Mouse (Mus musculus) myocyte (in vitro differentiated cells): Measurements from ENCODE around the gene Pdcd5. TPM values are rescaled to one million over a fixed set of nuclear protein-coding genes. Genes with fewer than 3 reads are reported as not detected.

Source experiments
- H3K27me3 ChIP-seq: one replicate; pipeline ENCODE4 v1.6.1; 2011; ENCODE audit not compliant: control insufficient read depth, insufficient read depth, insufficient read length
- H3K36me3 ChIP-seq: one replicate; pipeline ENCODE4 v1.6.1; 2011; ENCODE audit not compliant: control insufficient read depth, insufficient read depth
- H3K4me2 ChIP-seq: one replicate; pipeline ENCODE4 v1.6.1; 2011; ENCODE audit warnings: low read depth, control low read depth
- H3K4me3 ChIP-seq: one replicate; pipeline ENCODE4 v1.5.1; 2011; ENCODE audit warnings: mild to moderate bottlenecking, control low read depth, moderate library complexity
- H3K79me2 ChIP-seq: one replicate; pipeline ENCODE4 v1.6.1; 2011; ENCODE audit not compliant: control insufficient read depth, insufficient read depth
- H3ac ChIP-seq: one replicate; pipeline ENCODE4 v1.6.1; 2011; ENCODE audit not compliant: control insufficient read depth, insufficient read length
- CEBPB ChIP-seq: IDR thresholded peaks from 2 replicates; pipeline ENCODE4 v1.6.1; 2011; ENCODE audit warnings: mild to moderate bottlenecking, moderate library complexity; ENCODE audit not compliant: poor library complexity, insufficient read depth, severe bottlenecking
- E2F4 ChIP-seq: IDR thresholded peaks from one replicate; pipeline ENCODE4 v1.6.1; 2011; ENCODE audit warnings: mild to moderate bottlenecking, control low read depth, moderate library complexity; ENCODE audit not compliant: insufficient read depth
- MAX ChIP-seq: IDR thresholded peaks from one replicate; pipeline ENCODE4 v1.6.1; 2011; ENCODE audit warnings: low read depth, mild to moderate bottlenecking, control low read depth
- MYOD1 ChIP-seq, 3 experiments: IDR thresholded peaks; one replicate each; pipeline ENCODE4 v1.6.1; 2011; ENCODE audit warnings: control low read depth in 2 of 3, low read depth in 2 of 3, mild to moderate bottlenecking in 2 of 3, moderate library complexity in 1 of 3; ENCODE audit not compliant: insufficient read length in 2 of 3, control insufficient read depth in 1 of 3
- MYOG ChIP-seq, 3 experiments: IDR thresholded peaks; one replicate each; pipeline ENCODE4 v1.6.1; 2011; ENCODE audit warnings: control low read depth in 2 of 3, low read depth in 2 of 3, mild to moderate bottlenecking in 2 of 3; ENCODE audit not compliant: insufficient read length in 2 of 3, control insufficient read depth in 1 of 3, insufficient read depth in 1 of 3
- POLR2A ChIP-seq: IDR thresholded peaks from one replicate; pipeline ENCODE4 v1.6.1; 2011; ENCODE audit warnings: low read depth, mild to moderate bottlenecking, control low read depth, moderate library complexity; ENCODE audit not compliant: insufficient read length
- POLR2AphosphoS2 ChIP-seq: IDR thresholded peaks from one replicate; pipeline ENCODE4 v1.6.1; 2011; ENCODE audit warnings: low read depth, control low read depth; ENCODE audit not compliant: insufficient read length
- REST ChIP-seq: IDR thresholded peaks from one replicate; pipeline ENCODE4 v1.6.1; 2011; ENCODE audit warnings: mild to moderate bottlenecking, control low read depth, moderate library complexity; ENCODE audit not compliant: insufficient read depth, insufficient read length
- SRF ChIP-seq: IDR thresholded peaks from one replicate; pipeline ENCODE4 v1.6.1; 2011; ENCODE audit warnings: low read depth; ENCODE audit not compliant: control insufficient read depth, insufficient read length
- TCF12 ChIP-seq: IDR thresholded peaks from one replicate; pipeline ENCODE4 v1.6.1; 2011; ENCODE audit warnings: mild to moderate bottlenecking, control low read depth; ENCODE audit not compliant: poor library complexity, insufficient read depth, severe bottlenecking
- TCF3 ChIP-seq: IDR thresholded peaks from one replicate; pipeline ENCODE4 v1.6.1; 2011; ENCODE audit warnings: low read depth, control low read depth; ENCODE audit not compliant: insufficient read length
- USF1 ChIP-seq: IDR thresholded peaks from one replicate; pipeline ENCODE4 v1.6.1; 2011; ENCODE audit warnings: low read depth, mild to moderate bottlenecking, control low read depth, moderate library complexity
- polyA plus RNA-seq: library from polyadenylated mRNA; unstranded; fragments of >200 nt; fragmentation: generic; extraction: Trizol; gene quantifications from one replicate; pipeline ENCODE4 v1.2.1, GENCODE M21; 2012; ENCODE audit warnings: missing spikeins

Pdcd5 gene
- polyA plus RNA-seq, 1 experiment = 160 TPM

- Histone ChIP-seq H3K4me3 (peak overlapping the region; percentile 58), H3K36me3 (peaks cover 20% of the 10 kb centered on the region), H3K27me3 (no peaks in the 10 kb centered on the region), H3ac (peak overlapping the region; percentile 55), H3K79me2 (peaks cover 12% of the 10 kb centered on the region), H3K4me2 (peak overlapping the region; percentile 84)
- no peak for TF ChIP-seq TCF3
These were observed 822 bp downstream of the Pdcd5 start for GRCm38 (mm10) chr7:35646317-35647081.

DNA sequence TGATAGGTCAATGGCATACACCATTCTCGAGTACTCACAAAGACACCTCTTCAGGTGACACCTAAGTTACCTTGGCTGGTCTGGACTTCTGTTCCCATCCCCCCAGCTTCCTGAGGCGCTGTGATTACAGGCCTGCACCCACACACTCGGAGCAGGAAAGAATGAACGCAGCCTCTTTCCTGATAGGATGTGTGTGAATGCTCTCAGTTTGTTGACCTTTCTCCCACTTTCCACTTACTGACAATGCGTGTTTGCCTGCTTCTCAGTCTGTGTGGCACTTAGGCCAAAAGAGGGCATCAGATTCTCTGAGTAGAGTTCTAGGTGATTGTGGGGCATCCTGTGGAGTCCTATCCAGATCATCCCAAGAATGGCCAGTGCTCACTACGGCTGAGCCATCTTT, 7.2 kb downstream of the Pdcd5 start:
- peaks cover 20% of the 10 kb centered on the region for H3K36me3 ChIP-seq
- no peak overlapping the region for H3K4me2 ChIP-seq
- no peak overlapping the region for H3K4me3 ChIP-seq
- no peak overlapping the region for H3ac ChIP-seq
- no peak for TF ChIP-seq USF1
- no peak for TF ChIP-seq TCF12
- no peak for TF ChIP-seq MYOG (IDR thresholded peaks at IDR 0.05; ENCODE audit: control insufficient read depth in 1 of 3, insufficient read depth in 1 of 3, insufficient read length in 2 of 3, low read depth in 2 of 3)
- TF ChIP-seq MAX = no peak
- TF ChIP-seq TCF3 = no peak
- TF ChIP-seq E2F4 = no peak
- TF ChIP-seq CEBPB = no peak
- TF ChIP-seq POLR2AphosphoS2 = no peak
- no peak for TF ChIP-seq REST
- TF ChIP-seq MYOD1 (IDR thresholded peaks at IDR 0.05; ENCODE audit: control insufficient read depth in 1 of 3, insufficient read length in 2 of 3, low read depth in 2 of 3) = no peak
- TF ChIP-seq POLR2A = no peak
- TF ChIP-seq SRF = no peak
- H3K79me2 ChIP-seq = no peaks in the 10 kb centered on the region
- H3K27me3 ChIP-seq = no peaks in the 10 kb centered on the region

- no peak overlapping the region for H3K4me3 ChIP-seq
- H3K27me3 ChIP-seq = no peaks in the 10 kb centered on the region
- H3K4me2 ChIP-seq = no peak overlapping the region
- no peak overlapping the region for H3ac ChIP-seq
- H3K36me3 ChIP-seq = no peaks in the 10 kb centered on the region
- TF ChIP-seq POLR2A (no peak), CEBPB (no peak), TCF3 (no peak), POLR2AphosphoS2 (no peak), E2F4 (no peak)
- no peaks in the 10 kb centered on the region for H3K79me2 ChIP-seq
These were observed 10.4 kb downstream of the Pdcd5 start for GRCm38 (mm10) chr7:35636874-35637273.

- Histone ChIP-seq H3K79me2 (no peaks in the 10 kb centered on the region), H3ac (no peak overlapping the region), H3K36me3 (no peaks in the 10 kb centered on the region), H3K4me3 (no peak overlapping the region), H3K4me2 (no peak overlapping the region), H3K27me3 (no peaks in the 10 kb centered on the region)
- TF ChIP-seq REST (no peak), MAX (no peak), MYOG (IDR thresholded peaks at IDR 0.05; ENCODE audit: control insufficient read depth in 1 of 3, insufficient read depth in 1 of 3, insufficient read length in 2 of 3, low read depth in 2 of 3) (no peak), TCF12 (no peak), POLR2AphosphoS2 (no peak), CEBPB (no peak), TCF3 (no peak), MYOD1 (IDR thresholded peaks at IDR 0.05; ENCODE audit: control insufficient read depth in 1 of 3, insufficient read length in 2 of 3, low read depth in 2 of 3) (no peak), USF1 (no peak), POLR2A (no peak), SRF (no peak), E2F4 (no peak)
These were observed 11.1 kb downstream of the Pdcd5 start for GRCm38 (mm10) chr7:35636229-35636628.

DNA sequence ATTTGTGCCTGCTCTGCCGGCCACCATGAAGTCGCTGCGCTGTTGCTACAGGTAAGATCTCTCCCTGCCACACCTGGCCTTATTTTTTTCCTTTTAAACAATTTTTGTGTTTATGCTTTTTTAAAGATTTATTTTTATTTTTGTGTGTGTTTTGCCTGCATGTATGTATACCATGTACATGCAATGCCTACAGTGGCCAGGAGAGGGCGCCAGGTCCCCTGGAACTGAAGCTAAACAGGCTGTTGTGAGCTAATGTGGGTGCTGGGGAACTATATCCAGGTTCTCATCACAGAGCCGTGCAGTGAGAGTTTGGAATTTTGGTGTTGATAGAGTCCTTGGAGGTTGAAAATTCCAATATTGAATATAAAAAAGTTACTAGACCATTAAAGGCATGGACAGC, 18.8 kb downstream of the Pdcd5 start:
- Histone ChIP-seq H3K36me3 (peaks cover 3% of the 10 kb centered on the region), H3K27me3 (no peaks in the 10 kb centered on the region), H3K4me2 (no peak overlapping the region), H3ac (no peak overlapping the region), H3K4me3 (no peak overlapping the region), H3K79me2 (no peaks in the 10 kb centered on the region)
- TF ChIP-seq E2F4 (no peak), MAX (no peak), MYOG (IDR thresholded peaks at IDR 0.05; ENCODE audit: control insufficient read depth in 1 of 3, insufficient read depth in 1 of 3, insufficient read length in 2 of 3, low read depth in 2 of 3) (no peak), POLR2AphosphoS2 (no peak), POLR2A (no peak), CEBPB (no peak), SRF (no peak), TCF3 (no peak), MYOD1 (IDR thresholded peaks at IDR 0.05; ENCODE audit: control insufficient read depth in 1 of 3, insufficient read length in 2 of 3, low read depth in 2 of 3) (no peak), REST (no peak), USF1 (no peak), TCF12 (no peak)
